Mouse (Mus musculus): ENCODE measurements around the gene Fam20b.

Gene Fam20b

DNA sequence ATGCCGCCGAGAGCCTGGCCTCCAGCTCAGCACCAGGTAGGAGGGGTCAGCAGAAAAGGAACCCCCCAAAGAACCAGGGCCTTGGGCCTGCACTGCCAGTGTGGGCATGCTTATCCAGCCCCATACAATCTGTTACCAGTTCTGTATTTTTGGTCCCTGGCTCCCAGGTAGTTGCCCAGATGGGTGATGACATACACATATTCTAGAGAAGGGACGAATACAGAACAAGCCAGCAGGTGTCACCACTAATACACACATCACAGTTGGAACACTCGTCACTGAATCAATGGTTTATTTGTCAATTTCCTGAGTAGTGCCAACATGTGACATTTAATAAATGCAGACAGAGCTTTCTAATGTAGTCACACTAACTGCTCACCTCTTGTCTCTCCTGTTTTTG is 78.3 kb downstream of the Fam20b start:
- DNase-seq (ENCODE audit: extremely low spot score, low read depth, low spot score) = no peak

DNA sequence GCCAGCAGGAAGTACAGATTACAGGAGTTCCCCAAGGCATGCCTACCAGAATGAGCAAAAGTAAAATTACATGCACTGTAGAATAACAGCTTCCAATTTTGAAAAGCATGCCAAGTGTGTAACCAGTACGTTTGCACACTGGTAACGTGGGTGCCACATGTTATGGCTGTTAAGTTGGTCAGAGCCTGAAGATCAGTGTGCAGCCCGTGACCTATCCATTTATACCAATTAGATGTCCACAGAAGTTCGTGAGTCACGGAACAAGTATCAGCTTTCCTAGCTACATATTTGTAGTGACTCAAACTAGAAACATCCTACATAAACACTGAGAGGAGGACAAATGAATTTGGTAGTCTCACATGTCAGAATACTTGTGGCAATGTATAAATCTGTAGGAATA is 79.4 kb downstream of the Fam20b start:
- DNase-seq (ENCODE audit: extremely low spot score, low read depth, low spot score) = no peak

DNA sequence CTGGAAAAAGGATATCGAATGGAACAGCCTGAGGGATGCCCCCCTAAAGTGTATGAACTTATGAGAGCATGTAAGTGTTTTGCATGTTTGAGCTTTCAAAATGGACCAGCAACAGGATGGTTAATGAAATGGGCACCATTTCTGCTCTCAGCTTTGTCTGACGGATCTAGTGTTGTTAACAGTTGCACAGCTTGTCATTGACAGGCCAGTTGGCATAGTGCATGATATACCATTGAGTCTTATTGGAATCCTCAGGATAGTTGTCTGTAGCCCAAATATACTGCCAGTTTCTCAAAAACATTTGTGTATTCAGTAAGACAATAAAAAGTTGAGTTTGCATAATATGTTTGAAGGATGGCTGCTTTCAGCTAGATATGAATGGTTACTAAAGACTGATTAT is 83.7 kb downstream of the Fam20b start:
- no peak for DNase-seq (ENCODE audit: extremely low spot score, low read depth, low spot score)

DNA sequence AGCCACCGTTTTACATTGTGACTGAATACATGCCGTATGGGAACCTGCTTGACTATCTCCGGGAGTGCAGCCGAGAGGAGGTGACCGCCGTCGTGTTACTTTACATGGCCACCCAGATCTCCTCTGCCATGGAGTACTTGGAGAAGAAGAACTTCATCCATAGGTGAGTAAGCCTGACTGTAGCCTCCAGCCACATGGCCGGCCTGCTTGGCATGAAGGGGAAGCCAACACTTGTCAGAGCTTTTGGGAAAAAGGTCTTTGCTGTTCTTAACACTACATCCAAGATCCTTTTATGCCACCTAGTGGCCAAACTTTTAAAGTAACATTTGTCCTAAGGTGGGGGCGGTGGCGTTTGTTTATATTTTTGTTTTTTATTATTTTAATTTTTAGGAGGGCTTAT is 85.8 kb downstream of the Fam20b start:
- no peak for DNase-seq (ENCODE audit: extremely low spot score, low read depth, low spot score)

DNA sequence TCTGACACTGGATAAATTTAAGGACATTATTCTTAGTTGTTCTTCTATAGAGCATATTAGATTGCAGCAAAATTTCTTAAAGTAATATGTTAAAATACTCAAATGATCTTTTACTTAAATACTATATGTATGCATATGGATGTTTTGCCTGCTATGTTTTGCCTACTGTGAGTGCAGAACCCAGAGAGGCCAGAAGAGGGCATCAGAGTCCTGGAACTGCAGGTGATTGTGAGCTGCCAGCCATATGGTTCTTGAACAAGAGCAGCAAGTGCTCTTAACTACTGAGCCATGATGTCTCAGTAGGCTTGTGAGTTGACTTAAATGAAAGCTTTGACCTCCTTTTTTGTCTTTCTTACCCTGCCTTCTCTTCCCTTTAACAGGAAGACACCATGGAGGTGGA is 87.9 kb downstream of the Fam20b start:
- DNase-seq (ENCODE audit: extremely low spot score, low read depth, low spot score) = no peak

DNA sequence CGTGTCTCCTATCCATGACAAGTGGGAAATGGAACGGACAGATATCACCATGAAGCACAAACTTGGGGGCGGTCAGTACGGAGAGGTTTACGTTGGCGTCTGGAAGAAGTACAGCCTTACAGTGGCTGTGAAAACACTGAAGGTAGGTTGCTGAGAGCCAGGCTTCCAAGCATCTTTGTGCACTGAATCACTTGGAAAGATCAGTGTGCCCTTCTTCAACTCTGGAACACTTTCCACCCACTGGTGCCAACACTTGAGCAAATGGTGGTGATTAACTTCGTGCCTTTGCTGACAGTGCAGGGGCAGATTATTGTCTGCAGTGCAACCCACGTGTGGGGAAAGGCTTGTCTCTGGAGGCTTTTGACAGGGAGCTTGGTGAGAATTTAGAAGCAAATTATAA is 88.9 kb downstream of the Fam20b start:
- DNase-seq (ENCODE audit: extremely low spot score, low read depth, low spot score) = no peak

Data from hindlimb bud, embryonic 11.5 days (tissue).